Mouse (Mus musculus): ENCODE measurements around the gene A3galt2. TPM values are rescaled to one million over a fixed set of nuclear protein-coding genes. Genes with fewer than 3 reads are reported as not detected.

A3galt2 gene
- polyA plus RNA-seq, 1 experiment from 2014 or later, result 0.14 TPM

- WGBS, result 31% methylated on average over 5 of the region's 5 CpGs
- Histone ChIP-seq H3K9me3 (replicated peaks; ENCODE audit: control insufficient read depth, low read length, poor library complexity, severe bottlenecking) (no peaks in the 10 kb centered on the region), H3K36me3 (ENCODE audit: control insufficient read depth, insufficient read depth, low read length) (no peaks in the 10 kb centered on the region), H3K4me2 (ENCODE audit: low read length) (no peak overlapping the region), H3K27ac (ENCODE audit: low read length) (no peak overlapping the region), H3K27me3 (ENCODE audit: control insufficient read depth, insufficient read depth, low read depth, low read length) (no peaks in the 10 kb centered on the region), H3K9ac (ENCODE audit: low read depth, low read length) (no peak overlapping the region), H3K4me3 (ENCODE audit: low read depth, low read length) (no peak overlapping the region), H3K4me1 (ENCODE audit: control insufficient read depth, insufficient read depth, low read length) (peaks cover 86% of the 10 kb centered on the region)
- no peak for ATAC-seq
Observed at GRCm38 (mm10) chr4:128732794-128733193, 22.4 kb upstream of the A3galt2 start.

DNA sequence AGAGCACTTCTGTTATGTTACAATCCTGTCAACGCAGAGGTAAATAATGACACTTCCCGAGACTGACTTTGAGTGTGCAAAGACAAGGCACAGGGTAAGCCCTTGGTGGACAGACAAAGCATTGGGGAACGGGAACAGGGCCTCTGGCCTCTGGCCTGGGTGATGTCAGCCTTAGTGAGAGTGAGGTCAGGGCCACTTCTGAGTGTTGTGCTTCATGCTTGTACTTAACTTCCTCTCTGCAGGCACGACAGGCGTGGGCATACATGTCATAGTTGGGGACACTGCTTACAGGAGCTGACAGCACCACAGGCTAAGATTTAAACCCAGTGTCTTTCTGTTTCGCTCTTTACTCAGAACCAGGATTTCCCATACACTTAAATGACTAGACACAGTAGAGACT is 21.7 kb upstream of the A3galt2 start:
- Histone ChIP-seq H3K9ac (ENCODE audit: low read depth, low read length) (peak overlapping the region; percentile 1; the same call in 1 of the 2 replicates), H3K9me3 (replicated peaks; ENCODE audit: control insufficient read depth, low read length, poor library complexity, severe bottlenecking) (no peaks in the 10 kb centered on the region), H3K36me3 (ENCODE audit: control insufficient read depth, insufficient read depth, low read length) (no peaks in the 10 kb centered on the region), H3K4me2 (ENCODE audit: low read length) (peak overlapping the region; percentile 3), H3K27ac (ENCODE audit: low read length) (peak overlapping the region; percentile 74), H3K27me3 (ENCODE audit: control insufficient read depth, insufficient read depth, low read depth, low read length) (no peaks in the 10 kb centered on the region), H3K4me1 (ENCODE audit: control insufficient read depth, insufficient read depth, low read length) (peaks cover 91% of the 10 kb centered on the region), H3K4me3 (ENCODE audit: low read depth, low read length) (no peak overlapping the region)
- no peak for ATAC-seq
- WGBS, result 22% methylated on average over 6 of the region's 6 CpGs

- Histone ChIP-seq H3K9ac (ENCODE audit: low read depth, low read length) (peak overlapping the region; percentile 1; the same call in 1 of the 2 replicates), H3K36me3 (ENCODE audit: control insufficient read depth, insufficient read depth, low read length) (no peaks in the 10 kb centered on the region), H3K9me3 (replicated peaks; ENCODE audit: control insufficient read depth, low read length, poor library complexity, severe bottlenecking) (no peaks in the 10 kb centered on the region), H3K27ac (ENCODE audit: low read length) (peak overlapping the region; percentile 74), H3K4me3 (ENCODE audit: low read depth, low read length) (no peak overlapping the region), H3K4me1 (ENCODE audit: control insufficient read depth, insufficient read depth, low read length) (peaks cover 85% of the 10 kb centered on the region), H3K27me3 (ENCODE audit: control insufficient read depth, insufficient read depth, low read depth, low read length) (no peaks in the 10 kb centered on the region), H3K4me2 (ENCODE audit: low read length) (peak overlapping the region; percentile 3)
- peak; percentile 57 for ATAC-seq
- 6% methylated on average over 5 of the region's 5 CpGs for WGBS
Observed at GRCm38 (mm10) chr4:128734217-128734616, 20.9 kb upstream of the A3galt2 start.

DNA sequence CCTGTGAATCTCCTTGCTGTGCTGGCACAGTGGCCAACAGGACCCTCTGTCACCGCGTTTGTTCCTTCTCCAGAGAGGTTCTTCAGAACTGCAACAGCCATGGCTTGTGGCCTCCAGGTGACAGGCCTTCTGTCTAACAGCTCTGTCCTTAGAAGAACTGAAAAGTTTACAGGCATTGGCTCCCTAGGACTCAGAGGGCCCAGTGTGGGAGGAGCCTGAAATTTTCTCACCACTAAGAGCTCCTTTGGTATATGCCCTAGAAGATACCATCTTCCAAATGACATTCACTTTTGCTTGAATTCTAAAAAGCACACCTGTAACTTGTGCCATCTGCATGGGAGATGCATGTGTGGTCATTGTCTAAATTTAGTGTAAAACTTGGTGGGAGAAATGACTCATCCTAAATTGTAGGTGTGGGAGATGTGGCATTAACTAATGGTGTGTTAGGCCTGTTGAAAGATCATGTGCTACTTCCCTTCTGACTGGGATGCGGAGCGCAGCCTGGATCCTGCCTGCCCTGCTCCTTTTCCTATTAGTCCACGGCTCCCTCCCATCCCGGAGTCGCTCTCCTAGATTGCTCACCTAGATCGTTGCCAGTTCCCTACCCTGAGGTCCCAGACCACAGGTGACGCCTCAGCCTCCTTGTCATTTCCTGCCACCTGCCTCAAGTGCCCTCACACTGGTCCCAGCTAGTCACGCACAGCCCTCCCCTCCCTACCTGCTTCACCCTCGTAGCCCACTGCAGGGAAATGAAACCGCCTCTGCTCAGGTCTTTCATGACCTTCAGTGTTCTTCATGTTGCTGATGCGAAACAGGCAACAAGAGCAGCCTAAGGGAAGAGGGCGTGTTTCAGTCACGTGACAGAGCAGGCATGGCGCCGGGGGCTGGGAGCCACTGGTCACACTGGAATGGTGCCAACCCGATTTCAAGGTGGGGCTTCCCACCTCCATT is 20.2 kb upstream of the A3galt2 start:
- Histone ChIP-seq H3K9ac (ENCODE audit: low read depth, low read length) (peak overlapping the region; percentile 45; the same call in 1 of the 2 replicates), H3K4me1 (ENCODE audit: control insufficient read depth, insufficient read depth, low read length) (peaks cover 77% of the 10 kb centered on the region), H3K9me3 (replicated peaks; ENCODE audit: control insufficient read depth, low read length, poor library complexity, severe bottlenecking) (no peaks in the 10 kb centered on the region), H3K4me2 (ENCODE audit: low read length) (peak overlapping the region; percentile 3; the same call in 1 of the 2 replicates), H3K27me3 (ENCODE audit: control insufficient read depth, insufficient read depth, low read depth, low read length) (no peaks in the 10 kb centered on the region), H3K36me3 (ENCODE audit: control insufficient read depth, insufficient read depth, low read length) (no peaks in the 10 kb centered on the region), H3K27ac (ENCODE audit: low read length) (peak overlapping the region; percentile 33), H3K4me3 (ENCODE audit: low read depth, low read length) (no peak overlapping the region)
- ATAC-seq, result 0 out of 2 replicates have a peak, but pooled peaks have one; percentile 18
- WGBS, result 55% methylated on average over 18 of the region's 18 CpGs

GRCm38 (mm10) chr4:128737137-128737589 is 18.0 kb upstream of the A3galt2 start:
- peak; percentile 31; the same call in 1 of the 2 replicates for ATAC-seq
- 6% methylated on average over 6 of the region's 6 CpGs for WGBS
- Histone ChIP-seq H3K4me1 (ENCODE audit: control insufficient read depth, insufficient read depth, low read length) (peaks cover 63% of the 10 kb centered on the region), H3K27ac (ENCODE audit: low read length) (peak overlapping the region; percentile 62), H3K9me3 (replicated peaks; ENCODE audit: control insufficient read depth, low read length, poor library complexity, severe bottlenecking) (no peaks in the 10 kb centered on the region), H3K36me3 (ENCODE audit: control insufficient read depth, insufficient read depth, low read length) (0 out of 2 replicates have a peak, but pooled peaks cover 3% of the 10 kb centered on the region), H3K4me3 (ENCODE audit: low read depth, low read length) (no peak overlapping the region), H3K4me2 (ENCODE audit: low read length) (peak overlapping the region; percentile 32; the same call in 1 of the 2 replicates), H3K9ac (ENCODE audit: low read depth, low read length) (peak overlapping the region; percentile 32; the same call in 1 of the 2 replicates), H3K27me3 (ENCODE audit: control insufficient read depth, insufficient read depth, low read depth, low read length) (no peaks in the 10 kb centered on the region)

GRCm38 (mm10) chr4:128737825-128738610 is 17.1 kb upstream of the A3galt2 start:
- 43% methylated on average over 14 of the region's 14 CpGs for WGBS
- no peak overlapping the region for H3K4me3 ChIP-seq (ENCODE audit: low read depth, low read length)
- H3K27ac ChIP-seq (ENCODE audit: low read length), result peak overlapping the region; percentile 59
- no peak overlapping the region for H3K9ac ChIP-seq (ENCODE audit: low read depth, low read length)
- H3K4me1 ChIP-seq (ENCODE audit: control insufficient read depth, insufficient read depth, low read length), result peaks cover 63% of the 10 kb centered on the region
- H3K4me2 ChIP-seq (ENCODE audit: low read length), result no peak overlapping the region; the same call in 1 of the 2 replicates
- no peaks in the 10 kb centered on the region for H3K9me3 ChIP-seq (replicated peaks; ENCODE audit: control insufficient read depth, low read length, poor library complexity, severe bottlenecking)
- ATAC-seq, result no peak
- no peaks in the 10 kb centered on the region for H3K27me3 ChIP-seq (ENCODE audit: control insufficient read depth, insufficient read depth, low read depth, low read length)
- H3K36me3 ChIP-seq (ENCODE audit: control insufficient read depth, insufficient read depth, low read length), result 0 out of 2 replicates have a peak, but pooled peaks cover 3% of the 10 kb centered on the region

GRCm38 (mm10) chr4:128740878-128741277 is 14.3 kb upstream of the A3galt2 start:
- H3K4me3 ChIP-seq (ENCODE audit: low read depth, low read length), result no peak overlapping the region
- H3K9me3 ChIP-seq (replicated peaks; ENCODE audit: control insufficient read depth, low read length, poor library complexity, severe bottlenecking), result no peaks in the 10 kb centered on the region
- H3K27ac ChIP-seq (ENCODE audit: low read length), result no peak overlapping the region
- peaks cover 16% of the 10 kb centered on the region for H3K36me3 ChIP-seq (ENCODE audit: control insufficient read depth, insufficient read depth, low read length)
- no peaks in the 10 kb centered on the region for H3K27me3 ChIP-seq (ENCODE audit: control insufficient read depth, insufficient read depth, low read depth, low read length)
- H3K4me1 ChIP-seq (ENCODE audit: control insufficient read depth, insufficient read depth, low read length), result peaks cover 35% of the 10 kb centered on the region
- no peak overlapping the region for H3K9ac ChIP-seq (ENCODE audit: low read depth, low read length)
- WGBS, result 71% methylated on average over 1 of the region's 1 CpGs
- H3K4me2 ChIP-seq (ENCODE audit: low read length), result no peak overlapping the region
- ATAC-seq, result no peak

DNA sequence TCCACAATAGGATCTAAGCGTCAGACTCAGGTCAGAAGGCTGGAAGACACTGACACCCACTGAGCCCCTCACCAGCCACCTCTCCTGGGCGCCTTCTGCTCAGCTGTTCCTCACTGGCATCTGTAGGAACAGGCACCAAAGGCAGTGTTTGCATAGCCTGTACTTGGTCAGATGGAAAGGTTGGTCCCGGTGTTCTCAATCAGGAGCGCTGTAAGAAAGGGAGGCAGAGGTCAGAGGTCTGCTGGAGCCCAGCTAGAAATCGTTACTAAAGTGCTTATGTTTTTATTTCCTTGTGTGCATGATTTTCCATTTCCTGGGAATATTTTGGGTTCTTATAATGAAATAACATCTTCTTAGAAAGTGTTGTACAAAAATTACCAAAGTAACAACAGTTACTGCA is 13.3 kb upstream of the A3galt2 start:
- Histone ChIP-seq H3K9me3 (replicated peaks; ENCODE audit: control insufficient read depth, low read length, poor library complexity, severe bottlenecking) (no peaks in the 10 kb centered on the region), H3K4me1 (ENCODE audit: control insufficient read depth, insufficient read depth, low read length) (peaks cover 24% of the 10 kb centered on the region), H3K27ac (ENCODE audit: low read length) (no peak overlapping the region), H3K4me2 (ENCODE audit: low read length) (no peak overlapping the region), H3K9ac (ENCODE audit: low read depth, low read length) (no peak overlapping the region), H3K4me3 (ENCODE audit: low read depth, low read length) (no peak overlapping the region), H3K36me3 (ENCODE audit: control insufficient read depth, insufficient read depth, low read length) (peaks cover 25% of the 10 kb centered on the region), H3K27me3 (ENCODE audit: control insufficient read depth, insufficient read depth, low read depth, low read length) (no peaks in the 10 kb centered on the region)
- ATAC-seq, result no peak
- WGBS, result 38% methylated on average over 5 of the region's 5 CpGs

All from midbrain, embryonic 16.5 days (tissue).